Mouse (Mus musculus): ENCODE measurements at regions not wholly inside any gene's neighbourhood (a gene's known extent, or its start where the extent isn't known, plus 50 kb on each side); places are given as distances from the start of the nearest gene placed in this dataset.

DNA sequence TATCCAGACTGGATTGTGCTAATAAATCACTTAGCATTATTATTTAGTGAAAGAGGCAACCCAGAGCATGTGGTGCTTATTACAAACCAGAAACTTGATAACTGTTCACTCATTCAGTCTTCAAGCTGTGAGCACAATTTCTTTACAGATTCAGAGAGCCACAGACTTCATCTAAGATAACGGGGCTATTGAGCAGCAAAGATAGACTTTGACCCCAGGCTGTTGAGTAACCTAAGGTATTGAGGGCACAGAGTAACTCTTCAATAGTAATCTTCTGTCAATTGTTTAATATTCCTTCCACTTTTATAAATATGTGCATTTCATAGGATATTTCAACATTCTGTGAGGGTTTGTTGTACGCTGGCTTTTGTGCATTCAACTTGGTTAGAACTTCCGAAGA, 76.5 kb upstream of the Cyyr1 start:
- no peaks in the 10 kb centered on the region for H3K27me3 ChIP-seq (replicated peaks; ENCODE audit: control insufficient read depth, insufficient read depth, low read length)
- no peaks in the 10 kb centered on the region for H3K36me3 ChIP-seq (ENCODE audit: control insufficient read depth, insufficient read depth, low read length)
- H3K4me3 ChIP-seq (ENCODE audit: low read depth, low read length): no peak overlapping the region
- ATAC-seq (replicated peaks; ENCODE audit: low FRiP score, low TSS enrichment, low read depth) (no peak), DNase-seq (ENCODE audit: low spot score) (no peak)
- no peak overlapping the region for H3K4me2 ChIP-seq (ENCODE audit: low read length)
- H3K4me1 ChIP-seq (replicated peaks; ENCODE audit: control insufficient read depth, insufficient read depth, low read length): no peaks in the 10 kb centered on the region
- WGBS: 80% methylated on average over 3 of the region's 3 CpGs
- no peak overlapping the region for H3K9ac ChIP-seq (ENCODE audit: low read length)
- no peaks in the 10 kb centered on the region for H3K9me3 ChIP-seq (ENCODE audit: control insufficient read depth, low read length)
- no peak overlapping the region for H3K27ac ChIP-seq (ENCODE audit: low read depth)

DNA sequence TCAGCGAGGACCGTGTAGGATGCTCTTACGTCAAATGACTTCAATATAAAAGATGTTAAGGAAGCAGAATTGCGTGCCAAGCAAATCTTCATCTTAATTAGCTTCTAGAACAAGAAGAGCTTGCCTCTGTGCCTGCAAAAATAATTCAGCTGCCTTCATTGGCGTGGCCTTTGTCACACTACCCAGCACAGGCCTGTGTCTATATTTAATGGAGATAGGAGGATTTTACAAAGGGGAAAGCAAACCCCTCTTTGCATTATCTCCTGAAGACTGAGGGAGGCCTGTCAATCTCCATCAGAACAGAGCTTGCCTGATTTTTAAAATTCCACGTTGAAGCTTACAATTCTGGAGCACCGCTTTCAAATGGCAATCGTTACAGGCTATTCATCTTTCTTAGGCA, 71.3 kb upstream of the Cyyr1 start:
- Histone ChIP-seq H3K27me3 (replicated peaks; ENCODE audit: control insufficient read depth, insufficient read depth, low read length) (no peaks in the 10 kb centered on the region), H3K9me3 (ENCODE audit: control insufficient read depth, low read length) (no peaks in the 10 kb centered on the region), H3K4me1 (replicated peaks; ENCODE audit: control insufficient read depth, insufficient read depth, low read length) (no peaks in the 10 kb centered on the region), H3K4me2 (ENCODE audit: low read length) (no peak overlapping the region), H3K4me3 (ENCODE audit: low read depth, low read length) (no peak overlapping the region), H3K36me3 (ENCODE audit: control insufficient read depth, insufficient read depth, low read length) (no peaks in the 10 kb centered on the region), H3K9ac (ENCODE audit: low read length) (no peak overlapping the region), H3K27ac (ENCODE audit: low read depth) (no peak overlapping the region)
- WGBS: 78% methylated on average over 8 of the region's 8 CpGs
- no peak for DNase-seq (ENCODE audit: low spot score)
- ATAC-seq (replicated peaks; ENCODE audit: low FRiP score, low TSS enrichment, low read depth): no peak

DNA sequence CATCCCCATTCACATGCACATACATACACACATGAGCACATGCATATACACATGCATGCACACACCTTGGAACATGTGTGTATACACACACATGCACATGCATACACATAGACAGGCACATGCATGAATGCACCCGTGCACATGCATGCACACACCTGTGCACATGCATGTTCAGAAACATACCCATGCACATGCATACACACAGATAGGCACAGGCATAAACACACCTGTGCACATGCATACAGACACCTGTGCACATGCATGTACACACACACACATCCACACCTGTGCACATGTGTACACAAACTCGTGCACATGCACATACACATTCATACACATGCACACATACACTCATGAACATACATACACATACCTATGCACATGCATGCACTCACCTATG, 50.9 kb upstream of the Cyyr1 start:
- ATAC-seq (replicated peaks; ENCODE audit: low FRiP score, low TSS enrichment, low read depth) (no peak), DNase-seq (ENCODE audit: low spot score) (no peak)
- H3K27ac ChIP-seq (ENCODE audit: low read depth): no peak overlapping the region
- 78% methylated on average over 2 of the region's 2 CpGs for WGBS
- H3K4me2 ChIP-seq (ENCODE audit: low read length): no peak overlapping the region
- H3K9ac ChIP-seq (ENCODE audit: low read length): no peak overlapping the region
- no peaks in the 10 kb centered on the region for H3K36me3 ChIP-seq (ENCODE audit: control insufficient read depth, insufficient read depth, low read length)
- no peaks in the 10 kb centered on the region for H3K27me3 ChIP-seq (replicated peaks; ENCODE audit: control insufficient read depth, insufficient read depth, low read length)
- H3K4me1 ChIP-seq (replicated peaks; ENCODE audit: control insufficient read depth, insufficient read depth, low read length): no peaks in the 10 kb centered on the region
- no peak overlapping the region for H3K4me3 ChIP-seq (ENCODE audit: low read depth, low read length)
- H3K9me3 ChIP-seq (ENCODE audit: control insufficient read depth, low read length): no peaks in the 10 kb centered on the region
